Mouse (Mus musculus): ENCODE results near the gene Ptprn2. TPM values are rescaled to one million over a fixed set of nuclear protein-coding genes. Genes with fewer than 3 reads are reported as not detected.
A peak's percentile ranks its signal among the peaks of the same experiment; 100 is the strongest.

Gene Ptprn2
- polyA plus RNA-seq, 1 experiment from 2014 or later, result 0.25 TPM

- H3K4me3 ChIP-seq (replicated peaks), result peak overlapping the region; percentile 67
- no peaks in the 10 kb centered on the region for H3K9me3 ChIP-seq
Measured at GRCm38 (mm10) chr12:117152366-117153165, 667.0 kb downstream of the Ptprn2 start.

DNA sequence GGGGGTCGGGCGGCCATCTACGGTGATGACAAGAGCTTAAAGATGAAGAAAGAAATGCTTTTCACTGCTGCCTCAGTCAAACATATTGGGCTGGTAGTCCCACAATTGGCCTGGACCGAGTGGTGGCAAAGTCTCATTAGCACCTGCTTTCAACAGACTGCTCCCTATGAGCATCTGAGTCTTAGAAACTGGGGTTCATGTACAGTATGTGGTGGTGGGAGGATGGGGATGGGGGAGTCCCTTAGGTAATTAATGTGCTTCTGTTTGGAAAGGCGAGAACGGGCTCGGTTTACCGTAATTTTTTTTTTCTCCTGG is 667.6 kb downstream of the Ptprn2 start:
- Histone ChIP-seq H3K4me1 (replicated peaks) (peaks cover 56% of the 10 kb centered on the region), H3K4me3 (replicated peaks) (peak overlapping the region; percentile 67), H3K36me3 (no peaks in the 10 kb centered on the region), H3K27me3 (peaks cover 82% of the 10 kb centered on the region), H3K9ac (replicated peaks) (no peak overlapping the region), H3K4me2 (peak overlapping the region; percentile 94), H3K27ac (no peak overlapping the region), H3K9me3 (no peaks in the 10 kb centered on the region)
- WGBS, result 1% methylated on average over 8 of the region's 8 CpGs
- ATAC-seq (ENCODE audit: insufficient number of reproducible peaks, insufficient read depth, low FRiP score, low TSS enrichment, low read depth), result no peak

More at GRCm38 (mm10) chr12:117152366-117153165, 667.0 kb downstream of the Ptprn2 start:
- Histone ChIP-seq H3K4me2 (peak overlapping the region; percentile 94), H3K36me3 (no peaks in the 10 kb centered on the region), H3K27ac (no peak overlapping the region), H3K4me1 (replicated peaks) (peaks cover 56% of the 10 kb centered on the region), H3K27me3 (peaks cover 76% of the 10 kb centered on the region), H3K9ac (replicated peaks) (no peak overlapping the region)
- no peak for ATAC-seq (ENCODE audit: insufficient number of reproducible peaks, insufficient read depth, low FRiP score, low TSS enrichment, low read depth)
- 4% methylated on average over 28 of the region's 28 CpGs for WGBS

GRCm38 (mm10) chr12:117153671-117154355 is 668.3 kb downstream of the Ptprn2 start:
- no peaks in the 10 kb centered on the region for H3K9me3 ChIP-seq
- H3K36me3 ChIP-seq, result no peaks in the 10 kb centered on the region
- H3K27ac ChIP-seq, result no peak overlapping the region
- H3K9ac ChIP-seq (replicated peaks), result peak overlapping the region; percentile 63
- H3K4me2 ChIP-seq, result peak overlapping the region; percentile 94
- ATAC-seq (ENCODE audit: insufficient number of reproducible peaks, insufficient read depth, low FRiP score, low TSS enrichment, low read depth), result peak; percentile 58
- H3K27me3 ChIP-seq, result peaks cover 89% of the 10 kb centered on the region
- WGBS, result under 1% methylated on average over 73 of the region's 73 CpGs
- H3K4me1 ChIP-seq (replicated peaks), result peaks cover 56% of the 10 kb centered on the region
- H3K4me3 ChIP-seq (replicated peaks), result peak overlapping the region; percentile 67

DNA sequence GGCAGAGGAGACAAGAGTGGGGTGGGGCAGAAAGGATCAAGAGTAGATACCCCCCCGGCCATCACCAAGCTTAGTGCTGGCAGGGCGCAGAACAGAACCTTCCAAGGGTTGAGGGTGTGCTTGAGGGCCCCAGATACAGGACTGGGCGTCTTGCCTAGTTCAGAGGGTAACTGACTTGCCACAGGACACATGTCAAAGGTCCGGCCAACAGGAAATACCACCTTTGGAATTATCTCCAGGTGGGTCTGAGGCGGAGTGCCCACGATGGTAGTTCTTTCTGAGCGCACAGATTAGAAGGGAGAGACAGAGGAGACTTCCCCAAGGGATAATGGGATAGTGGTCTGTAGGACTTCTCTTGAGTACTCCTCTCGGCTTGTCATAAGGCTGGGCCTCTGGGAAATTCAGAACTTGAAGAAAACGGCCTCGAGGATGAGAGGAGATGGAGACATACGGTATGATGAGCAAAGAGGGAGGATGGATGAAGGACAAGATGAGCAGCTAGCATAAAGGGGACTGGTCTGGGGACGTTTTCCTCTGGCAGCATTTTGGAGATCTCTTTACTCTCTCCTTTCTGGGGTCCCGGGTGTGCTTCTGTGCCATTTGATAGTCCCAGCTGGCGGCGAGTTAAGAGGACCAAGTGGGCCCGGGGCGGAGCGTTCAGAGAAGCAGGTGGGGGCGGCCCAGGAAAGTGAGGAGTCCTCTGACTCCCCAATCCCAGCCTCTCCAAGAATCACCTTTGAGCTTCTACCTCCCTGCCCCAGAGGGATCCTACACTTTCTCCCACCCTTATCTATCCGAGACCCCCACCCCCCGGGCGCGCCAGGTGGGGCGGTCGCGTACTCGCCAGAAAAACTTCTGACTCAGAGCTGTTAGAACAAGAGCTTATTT is 669.1 kb downstream of the Ptprn2 start:
- H3K4me1 ChIP-seq (replicated peaks), result peaks cover 57% of the 10 kb centered on the region
- no peaks in the 10 kb centered on the region for H3K9me3 ChIP-seq
- peak overlapping the region; percentile 94 for H3K4me2 ChIP-seq
- no peak for ATAC-seq (ENCODE audit: insufficient number of reproducible peaks, insufficient read depth, low FRiP score, low TSS enrichment, low read depth)
- peaks cover 93% of the 10 kb centered on the region for H3K27me3 ChIP-seq
- WGBS, result under 1% methylated on average over 26 of the region's 27 CpGs
- peak overlapping the region; percentile 67 for H3K4me3 ChIP-seq (replicated peaks)
- H3K27ac ChIP-seq, result no peak overlapping the region
- H3K36me3 ChIP-seq, result no peaks in the 10 kb centered on the region
- peak overlapping the region; percentile 63 for H3K9ac ChIP-seq (replicated peaks)

GRCm38 (mm10) chr12:117155307-117156220 is 670.0 kb downstream of the Ptprn2 start:
- no peak for ATAC-seq (ENCODE audit: insufficient number of reproducible peaks, insufficient read depth, low FRiP score, low TSS enrichment, low read depth)
- Histone ChIP-seq H3K9me3 (no peaks in the 10 kb centered on the region), H3K36me3 (no peaks in the 10 kb centered on the region), H3K4me3 (replicated peaks) (peak overlapping the region; percentile 67), H3K27me3 (peaks cover 96% of the 10 kb centered on the region), H3K27ac (no peak overlapping the region), H3K4me2 (peak overlapping the region; percentile 94), H3K4me1 (replicated peaks) (peaks cover 65% of the 10 kb centered on the region), H3K9ac (replicated peaks) (no peak overlapping the region)
- WGBS, result 3% methylated on average over 33 of the region's 33 CpGs

GRCm38 (mm10) chr12:117156256-117156655 is 670.7 kb downstream of the Ptprn2 start:
- H3K27ac ChIP-seq, result no peak overlapping the region
- 0 out of 2 replicates have a peak overlapping the region, but pooled peaks have one; percentile 94 for H3K4me2 ChIP-seq
- peaks cover 60% of the 10 kb centered on the region for H3K4me1 ChIP-seq (replicated peaks)

GRCm38 (mm10) chr12:117156786-117157185 is 671.3 kb downstream of the Ptprn2 start:
- no peaks in the 10 kb centered on the region for H3K36me3 ChIP-seq
- H3K4me2 ChIP-seq, result no peak overlapping the region
- H3K9ac ChIP-seq (replicated peaks), result no peak overlapping the region
- H3K9me3 ChIP-seq, result no peaks in the 10 kb centered on the region
- H3K27me3 ChIP-seq, result peaks cover 96% of the 10 kb centered on the region
- H3K27ac ChIP-seq, result no peak overlapping the region
- WGBS, result 63% methylated on average over 3 of the region's 3 CpGs
- no peak for ATAC-seq (ENCODE audit: insufficient number of reproducible peaks, insufficient read depth, low FRiP score, low TSS enrichment, low read depth)
- peaks cover 55% of the 10 kb centered on the region for H3K4me1 ChIP-seq (replicated peaks)
- H3K4me3 ChIP-seq (replicated peaks), result no peak overlapping the region

More at GRCm38 (mm10) chr12:117156256-117156655, 670.7 kb downstream of the Ptprn2 start:
- no peak overlapping the region for H3K4me3 ChIP-seq (replicated peaks)
- 23% methylated on average over 5 of the region's 5 CpGs for WGBS
- H3K9ac ChIP-seq (replicated peaks), result no peak overlapping the region
- no peaks in the 10 kb centered on the region for H3K9me3 ChIP-seq
- ATAC-seq (ENCODE audit: insufficient number of reproducible peaks, insufficient read depth, low FRiP score, low TSS enrichment, low read depth), result no peak
- H3K27me3 ChIP-seq, result peaks cover 96% of the 10 kb centered on the region
- no peaks in the 10 kb centered on the region for H3K36me3 ChIP-seq

- H3K9ac ChIP-seq (replicated peaks), result no peak overlapping the region
- no peak overlapping the region for H3K4me3 ChIP-seq (replicated peaks)
- H3K27ac ChIP-seq, result no peak overlapping the region
- no peak overlapping the region for H3K4me2 ChIP-seq
- peaks cover 96% of the 10 kb centered on the region for H3K27me3 ChIP-seq
- no peaks in the 10 kb centered on the region for H3K36me3 ChIP-seq
- no peaks in the 10 kb centered on the region for H3K9me3 ChIP-seq
- H3K4me1 ChIP-seq (replicated peaks), result peaks cover 51% of the 10 kb centered on the region
- WGBS, result 58% methylated on average over 2 of the region's 2 CpGs
- ATAC-seq (ENCODE audit: insufficient number of reproducible peaks, insufficient read depth, low FRiP score, low TSS enrichment, low read depth), result no peak
Measured at GRCm38 (mm10) chr12:117157249-117157648, 671.7 kb downstream of the Ptprn2 start.

DNA sequence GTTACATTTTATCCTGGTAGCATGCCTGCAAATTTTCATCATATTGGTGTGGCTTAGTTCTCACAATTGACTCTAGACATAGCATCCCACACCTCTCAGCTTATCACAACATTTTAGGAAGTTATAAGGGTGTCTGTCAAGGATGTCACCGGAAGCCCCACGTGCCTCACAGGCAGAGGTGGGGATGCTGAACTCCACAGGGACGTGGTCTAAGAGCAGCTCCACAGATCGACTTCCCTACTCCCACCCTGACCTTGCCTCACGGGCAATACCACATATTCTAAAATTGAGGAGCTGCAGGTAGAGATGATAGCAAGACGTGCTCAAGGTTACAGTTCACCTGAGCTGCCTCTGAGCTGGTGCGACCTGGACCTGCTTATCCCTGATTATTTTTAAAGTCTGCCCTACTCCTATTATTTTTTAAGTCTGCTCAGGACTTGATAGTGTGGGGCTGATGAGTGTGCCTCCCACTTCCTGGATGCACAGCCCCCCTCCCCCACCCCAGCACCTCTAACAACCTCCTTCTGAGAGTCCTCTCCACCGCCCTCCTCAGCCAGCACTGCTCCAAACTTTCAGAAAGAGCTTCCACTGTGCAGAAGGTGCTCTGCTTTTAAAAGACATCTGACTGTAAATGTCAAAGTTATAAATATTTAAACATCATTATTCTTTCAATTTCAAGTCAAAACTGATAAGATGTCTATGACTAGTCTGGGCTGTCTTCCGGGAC is 672.3 kb downstream of the Ptprn2 start:
- peaks cover 90% of the 10 kb centered on the region for H3K27me3 ChIP-seq
- no peak overlapping the region for H3K9ac ChIP-seq (replicated peaks)
- no peak for ATAC-seq (ENCODE audit: insufficient number of reproducible peaks, insufficient read depth, low FRiP score, low TSS enrichment, low read depth)
- H3K27ac ChIP-seq, result no peak overlapping the region
- 22% methylated on average over 9 of the region's 9 CpGs for WGBS
- H3K4me2 ChIP-seq, result no peak overlapping the region
- no peak overlapping the region for H3K4me3 ChIP-seq (replicated peaks)
- no peaks in the 10 kb centered on the region for H3K9me3 ChIP-seq
- no peaks in the 10 kb centered on the region for H3K36me3 ChIP-seq
- H3K4me1 ChIP-seq (replicated peaks), result peaks cover 46% of the 10 kb centered on the region

Data from limb, embryonic 12.5 days (tissue).